Mouse (Mus musculus) forebrain, embryonic 13.5 days (tissue): Measurements from ENCODE around the gene Trim25. TPM values are rescaled to one million over a fixed set of nuclear protein-coding genes. Genes with fewer than 3 reads are reported as not detected.

ENCODE experiments used
- ATAC-seq: fragments of 200-750 bp; cut with Nextera tagmentation; 2 replicates; pipeline ENCODE4 v1.8.0; 2017
- H3K27ac ChIP-seq: fragments of 300-500 bp; sonication (generic); 2 replicates; pipeline ENCODE4 v1.5.1; 2015; ENCODE audit warnings: inconsistent platforms, mild to moderate bottlenecking, moderate library complexity
- H3K27me3 ChIP-seq: fragments of 300-500 bp; sonication (generic); 2 replicates; pipeline ENCODE4 v1.6.1; 2015; ENCODE audit warnings: mild to moderate bottlenecking, inconsistent platforms
- H3K36me3 ChIP-seq: fragments of 300-500 bp; sonication (generic); 2 replicates; pipeline ENCODE4 v1.6.1; 2015; ENCODE audit warnings: mild to moderate bottlenecking, inconsistent platforms; ENCODE audit not compliant: poor library complexity, severe bottlenecking
- H3K4me1 ChIP-seq: fragments of 300-500 bp; sonication (generic); 2 replicates; pipeline ENCODE4 v1.6.1; 2015; ENCODE audit warnings: inconsistent platforms
- H3K4me2 ChIP-seq: fragments of 300-500 bp; sonication (generic); 2 replicates; pipeline ENCODE4 v1.6.1; 2015; ENCODE audit warnings: inconsistent platforms, mild to moderate bottlenecking, moderate library complexity
- H3K4me3 ChIP-seq: fragments of 300-500 bp; sonication (generic); 2 replicates; pipeline ENCODE4 v1.5.1; 2015; ENCODE audit warnings: mild to moderate bottlenecking, inconsistent platforms
- H3K9ac ChIP-seq: fragments of 300-500 bp; sonication (generic); 2 replicates; pipeline ENCODE4 v1.6.1; 2015; ENCODE audit warnings: mild to moderate bottlenecking, inconsistent platforms
- H3K9me3 ChIP-seq: fragments of 300-500 bp; sonication (generic); replicated peaks from 2 replicates; pipeline ENCODE4 v1.6.1; 2016; ENCODE audit warnings: inconsistent platforms
- WGBS: fragments of 180-500 bp; shearing (Covaris S2); methylation state at CpG from one replicate; pipeline ENCODE4 v1.1.7; 2015; 5-methylcytosine and 5-hydroxymethylcytosine counted together
- polyA plus RNA-seq: library from polyadenylated mRNA; unstranded; fragments of >200 nt; fragmentation: Nextera tagmentation; extraction: Ambion mirVana; gene quantifications from 2 replicates; pipeline ENCODE4 v1.2.1, GENCODE M21; 2015

Gene Trim25
- polyA plus RNA-seq, 1 experiment from 2014 or later, result 2.4 TPM

- no peaks in the 10 kb centered on the region for H3K27me3 ChIP-seq
- H3K9me3 ChIP-seq, result no peaks in the 10 kb centered on the region
- H3K4me1 ChIP-seq, result peaks cover 17% of the 10 kb centered on the region
- peak overlapping the region; percentile 91 for H3K27ac ChIP-seq
- H3K9ac ChIP-seq, result peak overlapping the region; percentile 83
- peak overlapping the region; percentile 63 for H3K4me3 ChIP-seq
- H3K4me2 ChIP-seq, result peak overlapping the region; percentile 72
- 2% methylated on average over 57 of the region's 62 CpGs for WGBS
- H3K36me3 ChIP-seq, result no peaks in the 10 kb centered on the region
- peak; percentile 91 for ATAC-seq
Observed at GRCm38 (mm10) chr11:88973776-88974701, 25.1 kb upstream of the Trim25 start.

GRCm38 (mm10) chr11:88976320-88976719 lies 22.9 kb upstream of the Trim25 start:
- no peak overlapping the region for H3K27ac ChIP-seq
- no peak overlapping the region for H3K4me3 ChIP-seq
- no peaks in the 10 kb centered on the region for H3K9me3 ChIP-seq
- ATAC-seq, result no peak
- WGBS, result 93% methylated on average over 2 of the region's 2 CpGs
- H3K4me2 ChIP-seq, result no peak overlapping the region
- no peak overlapping the region for H3K9ac ChIP-seq
- peaks cover 6% of the 10 kb centered on the region for H3K36me3 ChIP-seq
- H3K4me1 ChIP-seq, result peaks cover 17% of the 10 kb centered on the region
- H3K27me3 ChIP-seq, result no peaks in the 10 kb centered on the region

GRCm38 (mm10) chr11:88977188-88977587 lies 22.0 kb upstream of the Trim25 start:
- Histone ChIP-seq H3K4me1 (peaks cover 17% of the 10 kb centered on the region), H3K36me3 (peaks cover 14% of the 10 kb centered on the region), H3K4me2 (no peak overlapping the region), H3K27ac (no peak overlapping the region), H3K4me3 (no peak overlapping the region), H3K9ac (no peak overlapping the region), H3K9me3 (no peaks in the 10 kb centered on the region), H3K27me3 (no peaks in the 10 kb centered on the region)
- WGBS, result 92% methylated on average over 5 of the region's 5 CpGs
- ATAC-seq, result no peak

GRCm38 (mm10) chr11:88981337-88981736 lies 17.8 kb upstream of the Trim25 start:
- no peak for ATAC-seq
- no peak overlapping the region for H3K4me3 ChIP-seq
- no peak overlapping the region for H3K9ac ChIP-seq
- H3K4me1 ChIP-seq, result no peaks in the 10 kb centered on the region
- no peaks in the 10 kb centered on the region for H3K9me3 ChIP-seq
- peaks cover 53% of the 10 kb centered on the region for H3K36me3 ChIP-seq
- H3K27me3 ChIP-seq, result no peaks in the 10 kb centered on the region
- WGBS, result 93% methylated on average over 8 of the region's 8 CpGs
- H3K4me2 ChIP-seq, result no peak overlapping the region
- H3K27ac ChIP-seq, result no peak overlapping the region

GRCm38 (mm10) chr11:88986616-88987015 lies 12.6 kb upstream of the Trim25 start:
- peaks cover 77% of the 10 kb centered on the region for H3K36me3 ChIP-seq
- ATAC-seq, result no peak
- 89% methylated on average over 10 of the region's 10 CpGs for WGBS

GRCm38 (mm10) chr11:88988956-88989355 lies 10.2 kb upstream of the Trim25 start:
- Histone ChIP-seq H3K9ac (no peak overlapping the region), H3K4me3 (no peak overlapping the region), H3K4me1 (no peaks in the 10 kb centered on the region), H3K27me3 (no peaks in the 10 kb centered on the region), H3K4me2 (no peak overlapping the region), H3K9me3 (no peaks in the 10 kb centered on the region), H3K27ac (no peak overlapping the region), H3K36me3 (peaks cover 59% of the 10 kb centered on the region)
- ATAC-seq, result no peak
- 78% methylated on average over 5 of the region's 5 CpGs for WGBS

More at GRCm38 (mm10) chr11:88986616-88987015, 12.6 kb upstream of the Trim25 start:
- H3K27ac ChIP-seq, result no peak overlapping the region
- no peak overlapping the region for H3K4me3 ChIP-seq
- no peaks in the 10 kb centered on the region for H3K4me1 ChIP-seq
- no peaks in the 10 kb centered on the region for H3K9me3 ChIP-seq
- H3K4me2 ChIP-seq, result no peak overlapping the region
- H3K27me3 ChIP-seq, result no peaks in the 10 kb centered on the region
- H3K9ac ChIP-seq, result no peak overlapping the region

- H3K27ac ChIP-seq, result no peak overlapping the region
- ATAC-seq, result no peak
- peaks cover 53% of the 10 kb centered on the region for H3K36me3 ChIP-seq
- no peak overlapping the region for H3K4me3 ChIP-seq
- H3K4me2 ChIP-seq, result no peak overlapping the region
- WGBS, result 76% methylated on average over 5 of the region's 5 CpGs
- no peak overlapping the region for H3K9ac ChIP-seq
- no peaks in the 10 kb centered on the region for H3K27me3 ChIP-seq
- H3K9me3 ChIP-seq, result no peaks in the 10 kb centered on the region
- no peaks in the 10 kb centered on the region for H3K4me1 ChIP-seq
Observed at GRCm38 (mm10) chr11:88989530-88989929, 9.6 kb upstream of the Trim25 start.

- 53% methylated on average over 7 of the region's 7 CpGs for WGBS
- H3K9me3 ChIP-seq, result no peaks in the 10 kb centered on the region
- no peak overlapping the region for H3K27ac ChIP-seq
- H3K9ac ChIP-seq, result no peak overlapping the region
- no peaks in the 10 kb centered on the region; the same call in 1 of the 2 replicates for H3K27me3 ChIP-seq
- H3K4me3 ChIP-seq, result no peak overlapping the region
- peaks cover 20% of the 10 kb centered on the region for H3K36me3 ChIP-seq
- no peak overlapping the region for H3K4me2 ChIP-seq
- H3K4me1 ChIP-seq, result no peaks in the 10 kb centered on the region
- no peak for ATAC-seq
Observed at GRCm38 (mm10) chr11:88993186-88993585, 6.0 kb upstream of the Trim25 start.

- H3K9ac ChIP-seq, result no peak overlapping the region
- H3K9me3 ChIP-seq, result no peaks in the 10 kb centered on the region
- H3K27me3 ChIP-seq, result peaks cover under 1% of the 10 kb centered on the region; the same call in 1 of the 2 replicates
- no peaks in the 10 kb centered on the region for H3K4me1 ChIP-seq
- ATAC-seq, result no peak
- no peak overlapping the region for H3K4me2 ChIP-seq
- no peak overlapping the region for H3K4me3 ChIP-seq
- WGBS, result 17% methylated on average over 5 of the region's 5 CpGs
- peaks cover 18% of the 10 kb centered on the region for H3K36me3 ChIP-seq
- H3K27ac ChIP-seq, result no peak overlapping the region
Observed at GRCm38 (mm10) chr11:88993625-88994024, 5.6 kb upstream of the Trim25 start.

- no peaks in the 10 kb centered on the region for H3K9me3 ChIP-seq
- H3K4me1 ChIP-seq, result peaks cover 8% of the 10 kb centered on the region; the same call in 1 of the 2 replicates
- peaks cover 9% of the 10 kb centered on the region for H3K27me3 ChIP-seq
- H3K9ac ChIP-seq, result no peak overlapping the region
- peaks cover 14% of the 10 kb centered on the region for H3K36me3 ChIP-seq
- 89% methylated on average over 7 of the region's 7 CpGs for WGBS
- H3K27ac ChIP-seq, result no peak overlapping the region
- no peak overlapping the region for H3K4me2 ChIP-seq
- no peak for ATAC-seq
- no peak overlapping the region for H3K4me3 ChIP-seq
Observed at GRCm38 (mm10) chr11:88994492-88994891, 4.7 kb upstream of the Trim25 start.

- no peaks in the 10 kb centered on the region for H3K9me3 ChIP-seq
Observed at GRCm38 (mm10) chr11:88995616-88996015, 3.6 kb upstream of the Trim25 start.

GRCm38 (mm10) chr11:88996427-88996826 lies 2.7 kb upstream of the Trim25 start:
- Histone ChIP-seq H3K4me3 (no peak overlapping the region), H3K9ac (no peak overlapping the region), H3K4me2 (no peak overlapping the region), H3K27ac (no peak overlapping the region), H3K27me3 (peaks cover 21% of the 10 kb centered on the region), H3K4me1 (peaks cover 11% of the 10 kb centered on the region; the same call in 1 of the 2 replicates), H3K9me3 (no peaks in the 10 kb centered on the region), H3K36me3 (peaks cover 4% of the 10 kb centered on the region)
- 75% methylated on average over 7 of the region's 7 CpGs for WGBS
- no peak for ATAC-seq

More at GRCm38 (mm10) chr11:88995616-88996015, 3.6 kb upstream of the Trim25 start:
- H3K4me2 ChIP-seq, result no peak overlapping the region
- H3K4me1 ChIP-seq, result peaks cover 11% of the 10 kb centered on the region; the same call in 1 of the 2 replicates
- H3K27ac ChIP-seq, result no peak overlapping the region
- no peak for ATAC-seq
- no peak overlapping the region for H3K9ac ChIP-seq
- H3K27me3 ChIP-seq, result peaks cover 21% of the 10 kb centered on the region
- H3K36me3 ChIP-seq, result peaks cover 12% of the 10 kb centered on the region
- H3K4me3 ChIP-seq, result no peak overlapping the region
- 83% methylated on average over 2 of the region's 2 CpGs for WGBS
